Mouse (Mus musculus) frontal cortex, adult (tissue): ENCODE data around the gene Rasl12.

Source experiments
- ATAC-seq: cut with Nextera tagmentation; 2 replicates; pipeline ENCODE4 v1.9.2; 2017; ENCODE audit warnings: mild to moderate bottlenecking, moderate library complexity, mixed read lengths; ENCODE audit not compliant: low TSS enrichment

Rasl12 gene

GRCm38 (mm10) chr9:65392638-65393364, 5.5 kb upstream of the Rasl12 start:
- ATAC-seq, result peak; percentile 67

- ATAC-seq, result no peak
Measured at GRCm38 (mm10) chr9:65393606-65394005, 4.7 kb upstream of the Rasl12 start.

DNA sequence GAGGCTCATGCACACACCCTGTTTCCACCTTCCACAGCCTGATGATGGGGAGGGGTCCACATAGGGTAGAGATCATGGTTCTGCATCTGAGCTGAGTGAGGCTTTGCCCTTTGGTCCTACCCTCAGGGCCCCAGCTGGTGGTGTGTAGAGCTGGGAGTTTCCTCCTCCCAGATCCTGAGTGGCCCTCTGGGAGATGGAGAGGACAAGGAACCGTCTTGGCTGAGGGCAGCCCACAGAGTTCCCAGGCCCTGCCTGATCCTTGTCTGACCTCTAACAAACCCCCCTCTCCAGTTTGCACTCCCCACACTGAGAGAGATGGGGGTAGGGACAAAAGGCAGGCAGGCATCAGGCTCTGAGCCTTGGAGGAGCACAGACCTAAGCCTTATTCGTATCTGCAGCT, 3.9 kb upstream of the Rasl12 start:
- ATAC-seq, result no peak

GRCm38 (mm10) chr9:65399934-65400333, 1.6 kb downstream of the Rasl12 start:
- no peak for ATAC-seq

DNA sequence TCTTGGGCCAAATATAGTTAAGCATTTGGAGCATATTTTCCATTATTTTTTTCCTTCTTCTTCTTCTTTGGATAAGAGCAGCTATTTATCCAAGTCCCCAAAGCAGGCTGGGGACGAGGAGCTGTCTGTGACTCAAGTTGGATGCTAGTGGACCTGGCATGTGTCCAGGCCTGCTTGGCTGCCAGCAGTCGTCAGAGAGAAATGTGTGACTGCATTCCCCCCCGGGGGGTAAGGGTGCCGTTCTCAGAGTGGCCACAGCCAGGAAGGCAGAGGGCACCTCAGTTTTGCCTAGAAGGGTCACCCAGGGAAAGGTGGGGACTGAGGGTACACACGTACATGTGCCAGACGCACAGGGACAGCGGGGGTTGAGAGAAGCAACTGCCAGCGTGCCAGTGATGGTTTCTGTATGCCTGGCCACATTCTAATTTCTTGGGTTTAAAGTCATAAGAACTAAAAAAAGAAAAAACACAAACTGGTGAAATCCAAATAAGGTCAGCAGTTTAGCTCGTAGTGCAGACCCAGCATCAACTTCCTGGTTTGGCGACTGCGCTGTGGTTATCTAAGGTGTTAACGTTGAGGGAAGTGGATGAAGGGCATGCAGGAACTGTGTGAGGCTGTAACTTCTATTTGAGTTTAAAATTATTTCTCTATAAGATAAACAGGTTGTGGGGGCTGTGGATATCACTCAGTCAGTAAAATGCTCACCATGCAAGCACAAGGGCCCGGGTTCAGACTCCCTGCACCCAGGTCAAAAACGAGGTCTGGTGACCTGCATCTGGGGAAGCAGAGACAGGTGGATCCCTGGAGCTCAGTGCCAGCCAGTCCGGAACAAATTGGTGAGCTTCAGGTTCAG, 6.3 kb downstream of the Rasl12 start:
- peak; percentile 50; the same call in 1 of the 2 replicates for ATAC-seq

DNA sequence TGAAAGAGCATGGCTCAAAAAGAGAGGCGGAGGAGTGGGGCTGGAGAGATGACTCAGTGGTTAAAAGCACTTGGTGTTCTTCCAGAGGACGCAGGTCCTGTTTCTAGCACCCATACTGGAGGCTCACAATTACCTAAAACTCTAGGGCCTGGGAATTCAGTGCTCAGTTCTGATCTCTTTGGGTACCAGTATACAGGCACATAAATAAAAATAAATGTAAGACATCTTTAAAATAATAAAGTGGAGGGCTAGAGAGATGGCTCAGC, 6.8 kb downstream of the Rasl12 start:
- ATAC-seq, result peak; percentile 31; the same call in 1 of the 2 replicates

DNA sequence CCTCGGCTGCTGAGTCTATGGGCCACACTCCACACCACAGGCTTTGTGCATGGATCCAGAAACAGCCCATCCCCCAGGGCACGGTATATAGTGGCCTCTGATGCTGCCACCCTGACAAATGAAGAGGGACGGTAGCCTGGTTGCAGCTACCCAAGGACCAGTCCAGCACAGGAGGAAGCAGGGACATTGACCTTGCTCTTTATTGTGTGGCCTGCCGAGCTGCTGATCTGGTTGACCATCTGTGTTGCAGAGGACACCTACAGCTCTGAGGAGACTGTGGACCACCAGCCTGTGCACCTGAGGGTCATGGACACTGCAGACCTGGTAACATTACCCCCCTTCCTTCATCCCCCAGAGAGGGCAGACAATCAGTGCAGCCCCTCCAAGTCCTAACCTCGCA, 9.0 kb downstream of the Rasl12 start:
- ATAC-seq, result no peak

DNA sequence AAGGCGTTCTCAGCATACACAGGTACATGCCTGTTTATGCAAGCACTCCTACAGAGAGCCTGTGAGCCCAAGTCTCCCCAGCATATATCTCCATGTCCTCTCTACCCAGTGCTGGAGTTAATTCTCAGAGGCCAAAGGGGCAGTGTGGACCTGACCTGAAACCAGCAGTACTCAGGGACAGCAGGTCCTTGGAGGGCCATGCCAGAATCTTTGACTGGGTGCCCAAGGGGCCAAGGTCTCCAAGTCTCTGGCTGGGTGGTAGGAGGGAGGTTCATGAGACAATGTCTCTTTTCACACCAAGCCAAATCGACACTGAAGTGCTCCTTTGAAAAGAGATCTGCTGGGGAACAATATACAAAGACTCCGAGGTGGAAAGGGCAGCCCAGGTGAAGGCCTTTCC, 9.6 kb downstream of the Rasl12 start:
- no peak for ATAC-seq

- no peak for ATAC-seq
Measured at GRCm38 (mm10) chr9:65408871-65409295, 10.6 kb downstream of the Rasl12 start.

GRCm38 (mm10) chr9:65410378-65410777, 12.1 kb downstream of the Rasl12 start:
- ATAC-seq, result no peak

- ATAC-seq, result peak; percentile 23; the same call in 1 of the 2 replicates
Measured at GRCm38 (mm10) chr9:65411326-65411725, 13.0 kb downstream of the Rasl12 start.

GRCm38 (mm10) chr9:65417738-65418137, 19.4 kb downstream of the Rasl12 start:
- ATAC-seq, result no peak; the same call in 1 of the 2 replicates

- no peak for ATAC-seq
Measured at GRCm38 (mm10) chr9:65419633-65420032, 21.3 kb downstream of the Rasl12 start.

DNA sequence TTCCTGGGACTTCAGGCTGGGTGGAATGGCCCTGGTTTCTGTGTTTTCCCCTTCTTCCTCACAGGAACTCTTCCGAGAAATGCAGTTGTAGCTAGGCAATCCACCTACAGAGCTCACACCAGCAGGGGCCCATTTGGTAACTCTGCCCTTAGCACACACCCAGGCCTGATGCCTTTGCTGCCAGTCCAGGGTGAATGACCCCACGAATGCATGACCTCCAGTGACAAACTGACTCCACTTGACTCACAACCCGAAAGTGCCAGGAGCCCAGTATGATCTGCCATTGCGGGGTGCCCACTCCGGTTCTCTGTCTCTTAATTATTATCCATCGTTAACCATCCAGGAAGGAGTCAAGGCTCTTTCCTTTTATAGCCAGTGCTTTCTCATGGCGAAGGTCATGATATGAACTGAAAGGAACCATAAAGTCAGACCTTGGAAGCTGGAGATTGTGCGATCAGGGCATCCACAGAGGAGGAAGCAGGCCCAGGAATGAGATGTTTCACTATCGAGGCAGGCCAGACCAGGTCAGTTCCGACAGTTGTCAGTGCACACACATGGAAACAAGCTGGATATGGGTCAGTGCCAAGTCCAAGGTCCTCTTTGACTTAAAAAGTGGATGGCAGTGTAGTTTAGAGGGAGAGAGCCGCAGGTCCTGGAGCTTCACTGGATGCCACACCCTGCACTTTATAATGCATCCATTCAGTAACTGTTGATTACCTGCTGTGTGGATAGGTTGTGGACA, 24.6 kb downstream of the Rasl12 start, which contains the start of gene Slc51b:
Gene Slc51b, minus strand, starts transcription at position 196 of the 742 bp plus-strand sequence.
- ATAC-seq, result no peak

DNA sequence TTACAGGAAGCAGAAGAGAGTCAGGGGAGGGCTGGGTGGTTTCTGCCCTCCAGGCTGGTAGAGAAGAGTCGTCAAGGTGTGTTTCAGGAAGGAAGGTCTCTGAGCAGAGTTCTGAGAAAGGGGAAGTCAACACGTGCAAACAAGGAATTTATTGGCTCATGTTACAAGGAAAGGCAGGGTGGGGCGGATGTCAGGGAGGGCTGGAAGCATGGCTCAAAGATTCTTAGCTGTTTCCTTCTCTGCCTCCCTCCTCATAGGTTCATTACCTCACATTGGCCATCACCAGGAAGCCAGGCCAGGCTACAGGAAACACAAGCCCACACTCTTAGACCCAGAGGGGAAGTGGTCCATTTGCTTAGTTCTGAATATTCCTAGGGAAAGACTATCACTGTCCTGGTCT, 26.1 kb downstream of the Rasl12 start:
- ATAC-seq, result no peak

DNA sequence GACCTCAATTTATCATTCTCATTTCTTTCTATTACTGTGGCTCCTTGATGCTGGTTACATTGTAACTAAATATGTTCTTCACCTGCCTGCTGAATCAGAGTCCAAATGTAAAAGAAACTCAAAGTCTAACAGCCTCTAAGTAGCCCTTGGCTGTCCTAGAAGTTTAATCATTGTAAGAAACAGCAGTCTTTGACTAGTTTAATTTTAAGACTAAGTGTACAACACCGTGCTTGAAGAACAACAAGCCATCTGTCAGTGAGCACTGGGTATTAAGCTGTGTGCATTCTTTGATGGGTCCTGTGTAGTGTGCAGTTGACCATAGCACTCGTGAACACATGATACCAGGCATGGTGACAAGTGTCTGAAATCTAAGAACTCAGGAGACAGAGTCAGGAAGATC, 29.2 kb downstream of the Rasl12 start:
- ATAC-seq, result no peak

GRCm38 (mm10) chr9:65428003-65428402, 29.7 kb downstream of the Rasl12 start:
- ATAC-seq, result no peak

- ATAC-seq, result no peak
Measured at GRCm38 (mm10) chr9:65430401-65430800, 32.1 kb downstream of the Rasl12 start.

GRCm38 (mm10) chr9:65430921-65431320, 32.6 kb downstream of the Rasl12 start:
- ATAC-seq, result no peak

DNA sequence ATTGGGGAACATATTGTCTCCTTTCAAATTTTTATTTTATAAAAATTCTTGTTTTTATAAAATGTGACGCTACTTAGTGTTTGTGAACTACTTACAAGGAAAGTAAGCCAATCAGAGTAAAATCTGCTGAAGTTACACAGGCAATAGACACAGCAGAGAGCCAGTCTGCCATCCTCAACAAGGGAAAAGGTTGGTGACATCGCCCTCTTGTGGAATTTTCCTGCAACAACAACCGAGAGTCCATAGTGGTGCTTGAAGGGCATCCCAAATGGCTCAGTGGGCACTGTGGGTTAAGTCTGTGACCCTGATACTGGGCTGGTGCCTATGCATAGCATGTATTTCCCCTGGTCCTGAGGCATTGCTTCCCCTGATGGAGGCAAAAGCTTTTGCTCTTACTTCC, 33.9 kb downstream of the Rasl12 start:
- ATAC-seq, result peak; percentile 77

DNA sequence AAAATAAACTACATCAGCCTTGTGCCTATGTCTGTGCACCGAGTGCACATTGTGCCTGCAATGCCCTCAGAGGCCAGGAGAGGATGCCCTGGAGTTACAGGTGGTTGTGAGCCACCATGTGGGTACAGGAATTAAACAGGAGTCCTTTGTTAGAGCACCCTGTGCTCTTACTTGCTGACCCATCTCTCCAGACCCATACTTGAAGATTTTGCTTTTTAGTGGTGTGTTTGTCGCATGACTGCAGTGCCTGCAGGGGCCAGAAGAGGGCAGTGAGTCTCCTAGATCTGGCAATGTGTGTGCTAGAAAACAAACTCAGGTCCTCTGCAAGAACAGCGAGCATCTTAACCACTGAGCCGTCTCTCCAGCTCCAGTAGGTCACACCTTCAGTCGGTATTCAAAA, 35.8 kb downstream of the Rasl12 start:
- no peak for ATAC-seq

DNA sequence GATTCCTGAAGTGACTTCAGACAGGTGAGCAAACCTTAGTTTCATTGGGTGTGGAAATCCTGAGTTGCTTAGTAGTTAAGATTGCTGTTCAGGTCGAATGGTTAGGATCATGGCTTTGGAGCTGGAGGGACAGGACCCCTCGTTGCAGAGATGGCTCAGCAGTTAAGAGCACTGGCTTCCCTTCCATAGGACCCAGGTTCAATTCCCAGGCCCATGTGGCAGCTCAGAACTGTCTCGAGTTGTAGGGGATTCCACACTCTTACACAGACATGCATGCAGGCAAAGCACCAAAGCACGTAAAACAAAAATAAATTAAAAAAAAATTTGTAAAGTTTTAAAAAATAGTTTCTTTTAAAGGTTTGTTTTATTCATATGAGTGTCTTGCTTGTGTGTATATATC, 36.9 kb downstream of the Rasl12 start:
- no peak for ATAC-seq
